Mouse (Mus musculus) embryonic facial prominence, embryonic 14.5 days (tissue): ENCODE results near the gene Hjurp. TPM values are rescaled to one million over a fixed set of nuclear protein-coding genes. Genes with fewer than 3 reads are reported as not detected.
A peak's percentile ranks its signal among the peaks of the same experiment; 100 is the strongest.

Experiments
- ATAC-seq: fragments of 200-750 bp; cut with Nextera tagmentation; 2 replicates; pipeline ENCODE4 v1.8.0; 2017; ENCODE audit warnings: low read depth, moderate number of reproducible peaks, moderate TSS enrichment
- DNase-seq: peaks from one replicate; pipeline ENCODE4 v3.0.0-alpha.2; 2015; ENCODE audit warnings: low spot score
- H3K27ac ChIP-seq: fragments of 300-500 bp; sonication (generic); replicated peaks from 2 replicates; pipeline ENCODE4 v1.5.1; 2014; ENCODE audit warnings: low read depth, mild to moderate bottlenecking, low read length, moderate library complexity
- H3K27me3 ChIP-seq: fragments of 300-500 bp; sonication (generic); replicated peaks from 2 replicates; pipeline ENCODE4 v1.6.1; 2014; ENCODE audit warnings: low read length; ENCODE audit not compliant: control insufficient read depth, insufficient read depth
- H3K36me3 ChIP-seq: fragments of 300-500 bp; sonication (generic); 2 replicates; pipeline ENCODE4 v1.6.1; 2014; ENCODE audit warnings: low read length, mixed read lengths; ENCODE audit not compliant: control insufficient read depth, insufficient read depth
- H3K4me1 ChIP-seq: fragments of 300-500 bp; sonication (generic); 2 replicates; pipeline ENCODE4 v1.6.1; 2014; ENCODE audit warnings: antibody characterized with exemption, low read length; ENCODE audit not compliant: control insufficient read depth, insufficient read depth
- H3K4me2 ChIP-seq: fragments of 300-500 bp; sonication (generic); 2 replicates; pipeline ENCODE4 v1.6.1; 2014; ENCODE audit warnings: low read depth, mild to moderate bottlenecking, low read length, moderate library complexity, mixed read lengths
- H3K4me3 ChIP-seq: fragments of 300-500 bp; sonication (generic); 2 replicates; pipeline ENCODE4 v1.5.1; 2014; ENCODE audit warnings: low read depth, mild to moderate bottlenecking, low read length
- H3K9ac ChIP-seq: fragments of 300-500 bp; sonication (generic); 2 replicates; pipeline ENCODE4 v1.6.1; 2014; ENCODE audit warnings: low read depth, mild to moderate bottlenecking, low read length, moderate library complexity, mixed read lengths
- H3K9me3 ChIP-seq: fragments of 300-500 bp; sonication (generic); 2 replicates; pipeline ENCODE4 v1.6.1; 2016; ENCODE audit warnings: low read length; ENCODE audit not compliant: control insufficient read depth
- WGBS: fragments of 180-500 bp; shearing (Covaris S2); extraction: QIAGEN DNeasy Blood & Tissue Kit; methylation state at CpG from one replicate; pipeline ENCODE4 v1.1.7; 2014; 5-methylcytosine and 5-hydroxymethylcytosine counted together
- polyA plus RNA-seq: library from polyadenylated mRNA; unstranded; fragments of >200 nt; fragmentation: Nextera tagmentation; extraction: Ambion mirVana; gene quantifications from 2 replicates; pipeline ENCODE4 v1.2.1, GENCODE M21; 2014

The Hjurp gene
- polyA plus RNA-seq, 1 experiment from 2014 or later, result 110 TPM

DNA sequence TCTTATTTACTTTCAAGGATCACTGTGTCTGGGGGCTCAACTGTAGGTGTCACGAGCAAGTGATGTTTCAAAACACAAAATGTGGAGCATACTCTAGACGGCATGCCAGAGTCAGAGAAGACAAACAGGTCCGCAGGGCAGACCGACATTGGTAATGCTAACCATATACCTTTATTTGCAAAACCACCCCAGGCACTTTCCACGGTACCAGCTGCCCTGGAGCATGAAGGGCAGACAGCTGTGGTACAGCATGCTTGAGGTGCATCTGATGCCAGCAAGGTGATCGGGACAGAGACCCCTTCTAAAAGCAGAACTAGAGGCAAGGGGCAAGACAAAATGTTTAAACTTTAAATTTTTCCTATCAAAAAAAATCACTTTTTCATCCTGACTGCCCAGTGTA is 14.5 kb downstream of the Hjurp start:
- 75% methylated on average over 6 of the region's 6 CpGs for WGBS
- no peak overlapping the region for H3K27ac ChIP-seq
- H3K4me3 ChIP-seq, result no peak overlapping the region
- no peaks in the 10 kb centered on the region for H3K4me1 ChIP-seq
- H3K27me3 ChIP-seq, result no peaks in the 10 kb centered on the region
- no peak for DNase-seq
- no peak overlapping the region for H3K9ac ChIP-seq
- ATAC-seq, result 0 out of 2 replicates have a peak, but pooled peaks have one; percentile 1
- peaks cover 87% of the 10 kb centered on the region for H3K36me3 ChIP-seq
- no peak overlapping the region for H3K4me2 ChIP-seq
- H3K9me3 ChIP-seq, result no peaks in the 10 kb centered on the region

- no peak overlapping the region for H3K4me2 ChIP-seq
- peaks cover 80% of the 10 kb centered on the region for H3K36me3 ChIP-seq
- H3K9me3 ChIP-seq, result no peaks in the 10 kb centered on the region; the same call in 1 of the 2 replicates
- no peaks in the 10 kb centered on the region for H3K27me3 ChIP-seq
- no peak overlapping the region for H3K4me3 ChIP-seq
- no peak overlapping the region for H3K9ac ChIP-seq
- DNase-seq (peak; percentile 98), ATAC-seq (peak; percentile 56)
- WGBS, result 74% methylated on average over 4 of the region's 4 CpGs
- H3K27ac ChIP-seq, result no peak overlapping the region
- no peaks in the 10 kb centered on the region for H3K4me1 ChIP-seq
Measured at GRCm38 (mm10) chr1:88262255-88262654, 15.2 kb downstream of the Hjurp start.

GRCm38 (mm10) chr1:88261706-88262105 is 15.7 kb downstream of the Hjurp start:
- ATAC-seq, result peak; percentile 16
- Histone ChIP-seq H3K4me3 (no peak overlapping the region), H3K9ac (no peak overlapping the region), H3K4me1 (no peaks in the 10 kb centered on the region), H3K36me3 (peaks cover 74% of the 10 kb centered on the region), H3K27ac (no peak overlapping the region), H3K27me3 (no peaks in the 10 kb centered on the region), H3K9me3 (peaks cover 3% of the 10 kb centered on the region; the same call in 1 of the 2 replicates), H3K4me2 (no peak overlapping the region)
- peak; percentile 93 for DNase-seq
- WGBS, result 85% methylated on average over 7 of the region's 7 CpGs

DNA sequence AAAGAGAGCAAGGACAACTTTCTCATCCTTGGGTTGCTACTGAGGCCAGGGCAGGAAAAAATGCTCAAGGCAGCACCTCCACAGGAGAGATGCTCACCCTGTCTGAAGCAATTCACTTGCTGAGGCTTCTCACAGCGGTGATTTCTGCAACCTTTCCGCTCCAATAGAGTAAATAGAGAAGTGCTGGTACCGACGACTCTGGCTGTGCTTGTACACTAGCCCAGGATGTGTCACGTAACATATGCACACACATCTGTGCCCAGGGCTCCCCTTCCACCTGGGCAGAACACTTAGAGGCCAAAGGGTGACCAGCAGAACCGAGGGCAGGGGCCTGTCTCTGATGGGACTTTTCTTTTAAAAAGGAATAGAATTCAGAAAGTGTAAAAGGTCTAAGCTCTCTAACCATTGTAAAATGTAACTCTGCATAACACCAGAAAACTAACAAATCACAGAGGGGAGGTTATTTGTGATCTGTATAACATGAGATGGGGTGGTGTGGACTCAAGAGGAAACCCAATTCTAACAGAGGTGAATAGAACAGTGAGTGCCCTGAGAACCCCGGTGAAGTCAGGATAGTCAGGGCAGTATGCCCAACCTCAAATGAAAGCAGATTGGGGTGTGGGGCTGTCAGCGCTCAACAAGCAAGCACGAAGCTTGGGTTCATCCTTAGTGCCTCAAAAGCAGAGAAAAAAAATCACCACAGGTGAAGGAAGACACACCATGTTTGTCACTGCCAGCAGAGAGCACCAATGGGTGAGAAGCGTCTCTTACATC is 16.6 kb downstream of the Hjurp start:
- Histone ChIP-seq H3K4me3 (no peak overlapping the region), H3K4me2 (no peak overlapping the region), H3K9me3 (peaks cover 11% of the 10 kb centered on the region), H3K27ac (no peak overlapping the region), H3K36me3 (peaks cover 65% of the 10 kb centered on the region), H3K4me1 (no peaks in the 10 kb centered on the region), H3K9ac (no peak overlapping the region), H3K27me3 (no peaks in the 10 kb centered on the region)
- DNase-seq (no peak), ATAC-seq (no peak)
- 84% methylated on average over 10 of the region's 10 CpGs for WGBS

GRCm38 (mm10) chr1:88260114-88260513 is 17.3 kb downstream of the Hjurp start:
- no peak; the same call in 1 of the 2 replicates for ATAC-seq
- peaks cover 17% of the 10 kb centered on the region for H3K9me3 ChIP-seq

DNA sequence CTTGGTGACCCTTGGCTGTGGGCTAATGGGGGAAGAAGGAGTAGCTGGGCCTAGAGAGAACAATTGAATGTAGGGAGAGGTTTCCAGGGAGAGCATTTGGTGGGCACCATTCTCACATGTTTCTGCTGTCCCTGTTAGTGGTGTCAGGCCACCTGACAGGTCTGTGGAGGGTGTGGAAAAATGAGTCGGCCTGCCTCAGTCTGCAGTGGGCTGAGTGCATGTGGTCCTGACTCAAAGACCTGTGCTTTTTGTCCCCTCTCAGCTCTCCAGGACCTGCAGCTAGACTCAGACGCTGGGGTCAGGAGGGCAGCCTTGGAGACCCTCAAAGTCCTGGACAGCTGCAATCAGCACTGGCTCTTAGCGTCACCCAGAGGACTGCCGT is 17.8 kb downstream of the Hjurp start:
- no peak for ATAC-seq
- no peaks in the 10 kb centered on the region for H3K4me1 ChIP-seq
- peaks cover 22% of the 10 kb centered on the region for H3K9me3 ChIP-seq

More at GRCm38 (mm10) chr1:88260114-88260513, 17.3 kb downstream of the Hjurp start:
- Histone ChIP-seq H3K4me2 (no peak overlapping the region), H3K27ac (no peak overlapping the region), H3K9ac (no peak overlapping the region), H3K36me3 (peaks cover 58% of the 10 kb centered on the region), H3K4me1 (no peaks in the 10 kb centered on the region), H3K4me3 (no peak overlapping the region), H3K27me3 (no peaks in the 10 kb centered on the region)
- WGBS, result 74% methylated on average over 6 of the region's 6 CpGs
- peak; percentile 78 for DNase-seq

DNA sequence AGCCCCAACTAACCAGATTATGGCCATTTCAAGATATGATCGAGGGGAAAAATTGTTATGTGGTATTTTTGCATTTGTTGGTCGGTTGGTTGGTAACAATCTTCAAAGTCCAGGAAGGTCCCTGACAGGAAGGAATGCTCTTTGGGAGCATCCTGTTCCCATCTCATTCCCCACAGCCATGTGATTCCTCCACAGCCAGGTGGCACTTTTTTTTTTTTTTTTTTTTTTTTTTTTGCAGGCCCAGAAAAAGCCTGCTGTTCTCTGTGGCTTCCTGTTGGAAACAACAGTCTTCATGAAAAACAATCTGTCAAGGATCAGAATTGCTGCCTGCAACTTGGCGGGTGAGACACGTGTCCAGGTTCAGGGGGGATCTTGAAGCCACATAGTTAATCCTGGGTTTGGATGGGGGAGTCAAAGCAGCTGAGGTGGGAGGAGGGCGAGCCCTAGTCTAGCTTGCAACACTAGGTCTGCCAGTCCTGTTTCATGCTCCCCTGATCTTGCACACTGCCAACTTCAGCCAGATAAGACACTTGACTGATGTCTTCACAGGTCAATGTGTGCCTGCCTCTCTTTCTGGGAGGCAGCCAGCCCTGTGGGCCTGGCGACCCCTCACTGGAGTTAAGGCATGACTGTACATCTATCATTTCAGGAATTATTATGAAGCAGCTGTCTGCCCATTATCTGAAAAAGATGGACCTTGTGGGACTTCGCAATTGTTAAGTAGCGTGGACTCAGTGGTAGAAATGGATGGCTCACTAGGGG is 18.4 kb downstream of the Hjurp start:
- WGBS, result 73% methylated on average over 8 of the region's 8 CpGs
- DNase-seq (peak; percentile 79), ATAC-seq (no peak)
- H3K27ac ChIP-seq, result no peak overlapping the region
- H3K9me3 ChIP-seq, result peaks cover 27% of the 10 kb centered on the region
- H3K27me3 ChIP-seq, result no peaks in the 10 kb centered on the region
- no peak overlapping the region; the same call in 1 of the 2 replicates for H3K9ac ChIP-seq
- H3K4me2 ChIP-seq, result no peak overlapping the region
- no peak overlapping the region for H3K4me3 ChIP-seq
- peaks cover 48% of the 10 kb centered on the region for H3K36me3 ChIP-seq
- H3K4me1 ChIP-seq, result no peaks in the 10 kb centered on the region

More for the DNA sequence above, 17.8 kb downstream of the Hjurp start:
- DNase-seq, result no peak
- WGBS, result 78% methylated on average over 4 of the region's 4 CpGs
- Histone ChIP-seq H3K27me3 (no peaks in the 10 kb centered on the region), H3K27ac (no peak overlapping the region), H3K4me2 (no peak overlapping the region), H3K9ac (no peak overlapping the region; the same call in 1 of the 2 replicates), H3K36me3 (peaks cover 53% of the 10 kb centered on the region), H3K4me3 (no peak overlapping the region)

- H3K4me2 ChIP-seq, result no peak overlapping the region
- H3K27ac ChIP-seq, result no peak overlapping the region
- no peak for DNase-seq
- no peaks in the 10 kb centered on the region for H3K27me3 ChIP-seq
- H3K4me3 ChIP-seq, result no peak overlapping the region
- H3K36me3 ChIP-seq, result peaks cover 41% of the 10 kb centered on the region
- ATAC-seq, result no peak
- no peaks in the 10 kb centered on the region for H3K4me1 ChIP-seq
- no peak overlapping the region for H3K9ac ChIP-seq
- peaks cover 32% of the 10 kb centered on the region for H3K9me3 ChIP-seq
- 64% methylated on average over 6 of the region's 6 CpGs for WGBS
Measured at GRCm38 (mm10) chr1:88258361-88258760, 19.1 kb downstream of the Hjurp start.
